9 mouse cellular contexts compared by ENCODE assay signal in the genomic region with DNA sequence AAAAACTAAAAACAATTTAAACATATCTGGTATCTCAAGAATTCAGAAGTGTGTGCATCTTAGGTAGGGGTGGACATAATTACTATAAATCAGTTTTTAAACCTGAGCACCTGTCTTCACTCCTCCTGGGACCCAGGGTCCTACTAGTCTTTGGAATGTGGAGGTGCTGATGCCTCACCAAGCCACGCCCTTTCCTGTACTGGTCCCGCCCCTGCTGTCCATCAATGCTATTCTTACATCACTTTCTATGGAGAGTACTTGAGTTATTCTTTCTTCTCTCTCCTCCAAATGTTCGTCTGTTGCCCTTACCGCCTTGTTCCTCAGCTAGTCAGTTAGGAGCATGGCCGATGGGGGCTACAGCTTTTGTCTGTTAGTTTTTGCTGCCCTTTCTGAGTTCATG. TPM values are rescaled to one million over a fixed set of nuclear protein-coding genes. Genes with fewer than 3 reads are reported as not detected.
A peak's percentile ranks its signal among the peaks of the same experiment; 100 is the strongest.
DNase-seq lines count a peak whose midpoint lies in the region; ATAC-seq and TF ChIP-seq lines count a peak whose summit lies in the region.
"Had no signal": no experiment of that assay in that cellular context is flagged by ENCODE, and none has a peak within 500 bp of the region (broad histone marks: within the 10 kb centered on the region; RNA-seq: fewer than 3 reads in every experiment).

No protein-coding gene starts in this region.

- ATAC-seq in intestine, embryonic 14.5 days (replicated peaks; ENCODE audit: low FRiP score, low TSS enrichment, low read depth), result no peak
- no peak for ATAC-seq in intestine, postnatal 0 days
- ATAC-seq in lung, embryonic 15.5 days (ENCODE audit: borderline replicate concordance, extremely low read depth, low FRiP score, low TSS enrichment), result no peak; the same call in 1 of the 2 replicates

- H3K27me3 ChIP-seq in intestine, embryonic 14.5 days (replicated peaks; ENCODE audit: control insufficient read depth, insufficient read depth, low read length), result no peaks in the 10 kb centered on the region; the same call in 1 of the 2 replicates
- no peaks in the 10 kb centered on the region for H3K27me3 ChIP-seq in intestine, postnatal 0 days (replicated peaks; ENCODE audit: control insufficient read depth, insufficient read depth, low read length)
- H3K27me3 ChIP-seq in lung, embryonic 15.5 days, result peaks cover 5% of the 10 kb centered on the region; the same call in 1 of the 2 replicates

- no peak overlapping the region for H3K9ac ChIP-seq in intestine, embryonic 14.5 days (ENCODE audit: low read length)
- no peak overlapping the region for H3K9ac ChIP-seq in intestine, postnatal 0 days (ENCODE audit: low read depth, low read length)
- H3K9ac ChIP-seq in lung, embryonic 15.5 days, result no peak overlapping the region

- no peak overlapping the region for H3K4me3 ChIP-seq in intestine, embryonic 14.5 days (ENCODE audit: low read depth, low read length)
- no peak overlapping the region for H3K4me3 ChIP-seq in intestine, postnatal 0 days (ENCODE audit: low read depth, low read length)
- peak overlapping the region; percentile 44; the same call in 1 of the 2 replicates for H3K4me3 ChIP-seq in lung, embryonic 15.5 days
- H3K4me3 ChIP-seq: erythroblast, embryonic 14.5 days had no signal

- no peak overlapping the region for H3K27ac ChIP-seq in intestine, embryonic 14.5 days (ENCODE audit: low read depth)
- H3K27ac ChIP-seq in intestine, postnatal 0 days (ENCODE audit: low read depth, low read length), result no peak overlapping the region
- peak overlapping the region; percentile 91 for H3K27ac ChIP-seq in lung, embryonic 15.5 days

- WGBS in intestine, embryonic 14.5 days, result 50% methylated on average over 5 of the region's 5 CpGs
- 32% methylated on average over 5 of the region's 5 CpGs for WGBS in intestine, postnatal 0 days
- 30% methylated on average over 5 of the region's 5 CpGs for WGBS in lung, embryonic 15.5 days

- peak; percentile 56 for DNase-seq in intestine, embryonic 14.5 days (ENCODE audit: low spot score)
- peak; percentile 62 for DNase-seq in 416B (ENCODE audit: low read depth)
- peak; percentile 72 for DNase-seq in ES-CJ7 (ENCODE audit: low read depth, low spot score)
- peak; percentile 33 for DNase-seq in embryo, embryonic 11 days
- DNase-seq in natural killer cell, adult 2 months (ENCODE audit: low spot score in 2 of 2), result no peak

- H3K9me3 ChIP-seq in intestine, embryonic 14.5 days (ENCODE audit: control insufficient read depth, low read length), result no peaks in the 10 kb centered on the region
- no peaks in the 10 kb centered on the region for H3K9me3 ChIP-seq in intestine, postnatal 0 days (ENCODE audit: control insufficient read depth)
- H3K9me3 ChIP-seq in lung, embryonic 15.5 days, result no peaks in the 10 kb centered on the region

- H3K4me2 ChIP-seq in intestine, embryonic 14.5 days (ENCODE audit: low read length), result peak overlapping the region; percentile 66
- no peak overlapping the region for H3K4me2 ChIP-seq in intestine, postnatal 0 days (replicated peaks; ENCODE audit: low read depth)
- peak overlapping the region; percentile 76 for H3K4me2 ChIP-seq in lung, embryonic 15.5 days

- no peak for TF ChIP-seq CTCF in intestine, postnatal 0 days (IDR thresholded peaks at IDR 0.05; ENCODE audit: low read depth)

- H3K4me1 ChIP-seq in intestine, embryonic 14.5 days (replicated peaks; ENCODE audit: control insufficient read depth, insufficient read depth, low read length), result peaks cover 12% of the 10 kb centered on the region; the same call in 1 of the 2 replicates
- H3K4me1 ChIP-seq in intestine, postnatal 0 days (replicated peaks; ENCODE audit: control insufficient read depth, insufficient read depth, low read length), result no peaks in the 10 kb centered on the region
- peaks cover 43% of the 10 kb centered on the region for H3K4me1 ChIP-seq in lung, embryonic 15.5 days

- H3K36me3 ChIP-seq in intestine, embryonic 14.5 days (ENCODE audit: control insufficient read depth, insufficient read depth, low read length), result no peaks in the 10 kb centered on the region
- no peaks in the 10 kb centered on the region for H3K36me3 ChIP-seq in intestine, postnatal 0 days (ENCODE audit: control insufficient read depth, insufficient read depth)
- H3K36me3 ChIP-seq in lung, embryonic 15.5 days, result no peaks in the 10 kb centered on the region

RNA-seq across cellular contexts. Expression of a gene that starts 7.1 kb away (rescaled TPM):
- 0.39 and 0.77 TPM in 2 replicates for polyA plus RNA-seq in intestine, embryonic 14.5 days (2014; fragmentation: Nextera tagmentation; extraction: Ambion mirVana)
- 2.8 and 16.7 TPM in 2 replicates for polyA plus RNA-seq in intestine, postnatal 0 days (2015; fragmentation: Nextera tagmentation; extraction: Ambion mirVana)
- polyA plus RNA-seq in lung, embryonic 15.5 days (2015; fragmentation: Nextera tagmentation; extraction: Ambion mirVana), result 1.2 and 1.3 TPM in 2 replicates
- polyA plus RNA-seq: erythroblast, embryonic 14.5 days; liver, embryonic 16.5 days had no signal

RNA-seq across cellular contexts. Expression of a gene that starts 9.9 kb away (rescaled TPM):
- polyA plus RNA-seq in intestine, embryonic 14.5 days (2014; fragmentation: Nextera tagmentation; extraction: Ambion mirVana), result not detected in 2 replicates
- not detected in 2 replicates for polyA plus RNA-seq in intestine, postnatal 0 days (2015; fragmentation: Nextera tagmentation; extraction: Ambion mirVana)
- not detected in 2 replicates for polyA plus RNA-seq in lung, embryonic 15.5 days (2015; fragmentation: Nextera tagmentation; extraction: Ambion mirVana)
- polyA plus RNA-seq: erythroblast, embryonic 14.5 days; liver, embryonic 16.5 days had no signal

RNA-seq across cellular contexts. Expression of a gene that starts 31.0 kb away (rescaled TPM):
- 16.0 and 18.1 TPM in 2 replicates for polyA plus RNA-seq in intestine, embryonic 14.5 days (2014; fragmentation: Nextera tagmentation; extraction: Ambion mirVana)
- 6.0 and 6.3 TPM in 2 replicates for polyA plus RNA-seq in intestine, postnatal 0 days (2015; fragmentation: Nextera tagmentation; extraction: Ambion mirVana)
- 20.7 and 22.4 TPM in 2 replicates for polyA plus RNA-seq in lung, embryonic 15.5 days (2015; fragmentation: Nextera tagmentation; extraction: Ambion mirVana)

RNA-seq across cellular contexts. Expression of a gene that starts 35.0 kb away (rescaled TPM):
- 3.3 and 3.6 TPM in 2 replicates for polyA plus RNA-seq in intestine, embryonic 14.5 days (2014; fragmentation: Nextera tagmentation; extraction: Ambion mirVana)
- polyA plus RNA-seq in intestine, postnatal 0 days (2015; fragmentation: Nextera tagmentation; extraction: Ambion mirVana), result 0.99 and 1.0 TPM in 2 replicates
- 111 and 121 TPM in 2 replicates for polyA plus RNA-seq in lung, embryonic 15.5 days (2015; fragmentation: Nextera tagmentation; extraction: Ambion mirVana)
- polyA plus RNA-seq: erythroblast, embryonic 14.5 days; liver, embryonic 16.5 days had no signal

RNA-seq across cellular contexts. Expression of a gene that starts 37.2 kb away (rescaled TPM):
- polyA plus RNA-seq in intestine, embryonic 14.5 days (2014; fragmentation: Nextera tagmentation; extraction: Ambion mirVana), result 47.2 and 49.9 TPM in 2 replicates
- 16.9 and 18.1 TPM in 2 replicates for polyA plus RNA-seq in intestine, postnatal 0 days (2015; fragmentation: Nextera tagmentation; extraction: Ambion mirVana)
- 48.8 and 49.9 TPM in 2 replicates for polyA plus RNA-seq in lung, embryonic 15.5 days (2015; fragmentation: Nextera tagmentation; extraction: Ambion mirVana)

Comparison
In these comparisons a context has a peak if more than half of its experiments do, and no peak if none do; other contexts are left out.
1. DNase-seq: peak in intestine, embryonic 14.5 days (single experiment), 416B (single experiment), ES-CJ7 (single experiment) and embryo, embryonic 11 days (single experiment); none in natural killer cell, adult 2 months (0 of 2).